Mouse (Mus musculus) megakaryocyte, embryonic 14.5 days (primary cell): Measurements from ENCODE around the gene Nt5dc1. TPM values are rescaled to one million over a fixed set of nuclear protein-coding genes. Genes with fewer than 3 reads are reported as not detected.
"Not testable (repeated sequence)": the region's sequence is repeated elsewhere in the genome, so short reads cannot be mapped to it uniquely, and the experiment has no call there.

Source experiments
- H3K27me3 ChIP-seq: replicated peaks from 2 replicates; pipeline ENCODE3; 2012; ENCODE audit warnings: inconsistent platforms
- H3K36me3 ChIP-seq: replicated peaks from 2 replicates; pipeline ENCODE3; 2012; ENCODE audit warnings: low read length, inconsistent platforms, mixed read lengths
- H3K4me1 ChIP-seq: 2 replicates; pipeline ENCODE4 v1.6.1; 2012; ENCODE audit warnings: inconsistent platforms
- H3K4me3 ChIP-seq: replicated peaks from 2 replicates; pipeline ENCODE3; 2012; ENCODE audit warnings: moderate library complexity, mild to moderate bottlenecking, inconsistent platforms
- H3K9me3 ChIP-seq: 2 replicates; pipeline ENCODE4 v1.6.1; 2012; ENCODE audit warnings: inconsistent platforms
- FLI1 ChIP-seq: IDR thresholded peaks from 2 replicates; pipeline ENCODE4 v1.6.1; 2012; ENCODE audit warnings: low read length, inconsistent platforms, mixed read lengths
- GATA1 ChIP-seq: IDR thresholded peaks from 3 replicates; pipeline ENCODE4 v1.6.1; 2012; ENCODE audit warnings: mixed read lengths, low read length, inconsistent platforms, borderline replicate concordance
- polyA plus RNA-seq: library from polyadenylated mRNA; stranded (reverse); fragments of >175 nt; gene quantifications from 2 replicates; pipeline ENCODE4 v1.2.3, GENCODE M21; 2012; ENCODE audit warnings: low replicate concordance; ENCODE audit not compliant: insufficient read depth

Gene Nt5dc1
- polyA plus RNA-seq, 1 experiment, result 0.58 TPM

- Histone ChIP-seq H3K9me3 (no peaks in the 10 kb centered on the region), H3K4me1 (peaks cover 25% of the 10 kb centered on the region), H3K36me3 (peaks cover 34% of the 10 kb centered on the region), H3K4me3 (peak overlapping the region; percentile 99), H3K27me3 (no peaks in the 10 kb centered on the region)
- TF ChIP-seq FLI1 (no peak), GATA1 (no peak)
Measured at GRCm38 (mm10) chr10:34282420-34283238, 135.7 kb downstream of the Nt5dc1 start.

- no peaks in the 10 kb centered on the region for H3K9me3 ChIP-seq
- H3K27me3 ChIP-seq, result no peaks in the 10 kb centered on the region
- peaks cover 27% of the 10 kb centered on the region for H3K36me3 ChIP-seq
- TF ChIP-seq GATA1, result no peak
- no peak for TF ChIP-seq FLI1
- peak within 1 kb of the TSS; percentile 99 for H3K4me3 ChIP-seq
- H3K4me1 ChIP-seq, result peaks cover 19% of the 10 kb centered on the region
Measured at GRCm38 (mm10) chr10:34281962-34282388, 136.4 kb downstream of the Nt5dc1 start, which contains the start of gene Tspyl1. Gene Tspyl1, plus strand, starts transcription at chr10:34282190.

GRCm38 (mm10) chr10:34281211-34281961, 137.0 kb downstream of the Nt5dc1 start:
- H3K4me3 ChIP-seq, result peak overlapping the region; percentile 99
- no peaks in the 10 kb centered on the region for H3K27me3 ChIP-seq
- peaks cover 22% of the 10 kb centered on the region for H3K36me3 ChIP-seq
- H3K9me3 ChIP-seq, result no peaks in the 10 kb centered on the region
- TF ChIP-seq GATA1, result no peak
- peaks cover 18% of the 10 kb centered on the region; the same call in 1 of the 2 replicates for H3K4me1 ChIP-seq

- Histone ChIP-seq H3K9me3 (no peaks in the 10 kb centered on the region), H3K36me3 (peaks cover 16% of the 10 kb centered on the region), H3K4me3 (peak overlapping the region; percentile 99), H3K4me1 (peaks cover 18% of the 10 kb centered on the region; the same call in 1 of the 2 replicates), H3K27me3 (no peaks in the 10 kb centered on the region)
- no peak for TF ChIP-seq FLI1
Measured at GRCm38 (mm10) chr10:34280591-34281175, 137.7 kb downstream of the Nt5dc1 start.

- TF ChIP-seq GATA1, result no peak
- no peak for TF ChIP-seq FLI1
- Histone ChIP-seq H3K9me3 (no peaks in the 10 kb centered on the region), H3K27me3 (no peaks in the 10 kb centered on the region), H3K4me3 (no peak overlapping the region), H3K4me1 (peaks cover 4% of the 10 kb centered on the region; the same call in 1 of the 2 replicates), H3K36me3 (no peaks in the 10 kb centered on the region)
Measured at GRCm38 (mm10) chr10:34271681-34272080, 146.7 kb downstream of the Nt5dc1 start.

GRCm38 (mm10) chr10:34267312-34268070, 150.9 kb downstream of the Nt5dc1 start:
- TF ChIP-seq GATA1, result no peak
- TF ChIP-seq FLI1, result no peak
- Histone ChIP-seq H3K4me3 (peak overlapping the region; percentile 82), H3K36me3 (no peaks in the 10 kb centered on the region), H3K9me3 (no peaks in the 10 kb centered on the region), H3K27me3 (no peaks in the 10 kb centered on the region), H3K4me1 (peaks cover 4% of the 10 kb centered on the region; the same call in 1 of the 2 replicates)

GRCm38 (mm10) chr10:34265106-34265505, 153.2 kb downstream of the Nt5dc1 start:
- H3K4me3 ChIP-seq, result no peak overlapping the region
- no peaks in the 10 kb centered on the region for H3K9me3 ChIP-seq
- peaks cover 4% of the 10 kb centered on the region; the same call in 1 of the 2 replicates for H3K4me1 ChIP-seq
- TF ChIP-seq GATA1, result no peak
- no peak for TF ChIP-seq FLI1
- H3K36me3 ChIP-seq, result no peaks in the 10 kb centered on the region
- no peaks in the 10 kb centered on the region for H3K27me3 ChIP-seq

- not testable (repeated sequence) for H3K4me1 ChIP-seq, H3K27me3 ChIP-seq, H3K4me3 ChIP-seq, H3K9me3 ChIP-seq, H3K36me3 ChIP-seq
Measured at GRCm38 (mm10) chr10:34252833-34253232, 165.5 kb downstream of the Nt5dc1 start.

- Histone ChIP-seq H3K27me3 (peaks cover 1% of the 10 kb centered on the region), H3K9me3 (no peaks in the 10 kb centered on the region)
Measured at GRCm38 (mm10) chr10:34249594-34249993, 168.8 kb downstream of the Nt5dc1 start.

More at GRCm38 (mm10) chr10:34249594-34249993, 168.8 kb downstream of the Nt5dc1 start:
- Histone ChIP-seq H3K4me3 (no peak overlapping the region), H3K36me3 (no peaks in the 10 kb centered on the region), H3K4me1 (peaks cover 4% of the 10 kb centered on the region; the same call in 1 of the 2 replicates)
- no peak for TF ChIP-seq FLI1
- no peak for TF ChIP-seq GATA1
